Mouse (Mus musculus) left cerebral cortex, postnatal 25 days (tissue): ENCODE measurements around the gene Zfp385b. TPM values are rescaled to one million over a fixed set of nuclear protein-coding genes. Genes with fewer than 3 reads are reported as not detected.

Source experiments
- DNase-seq, 2 experiments: peaks; one replicate each; pipeline ENCODE4 v3.0.0; 2022; ENCODE audit warnings: low spot score in 2 of 2, mixed read lengths in 1 of 2
- intact Hi-C: fragments of 180-260 bp; cut with DNase I; formaldehyde crosslinking; loops from one replicate; pipeline ENCODE4 v1.15.1; 2025
- total RNA-seq, 2 experiments: library from RNA; stranded (reverse); gene quantifications; 2 replicates each; pipeline ENCODE4 v1.2.3; 2021

The Zfp385b gene
- total RNA-seq, 2 experiments from 2014 or later: 46.6 to 56.4 TPM

DNA sequence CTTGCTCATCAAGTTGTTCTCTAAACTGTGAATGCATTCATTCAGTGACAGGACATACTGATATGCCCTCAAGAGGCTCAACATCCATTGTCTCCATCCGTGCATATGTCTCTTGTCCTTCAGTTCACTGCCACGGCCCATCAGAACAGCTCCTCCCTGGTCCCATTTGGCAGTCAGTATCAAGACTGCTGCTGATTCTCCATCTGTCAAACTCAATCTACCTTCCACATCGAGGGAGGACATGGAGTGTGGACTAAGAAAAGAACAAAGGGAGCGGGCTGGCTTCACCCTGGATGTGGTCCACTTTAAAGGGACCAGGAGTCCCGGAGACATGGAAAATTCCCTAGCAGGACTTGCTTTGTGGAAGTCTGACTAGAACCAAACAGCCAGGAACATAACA is 22.2 kb downstream of the Zfp385b start:
- no peak for DNase-seq
- intact Hi-C loops: loop anchor here (2.0 kb wide), 1 partner anchor 226 kb away; no protein-coding TSS in a partner anchor

DNA sequence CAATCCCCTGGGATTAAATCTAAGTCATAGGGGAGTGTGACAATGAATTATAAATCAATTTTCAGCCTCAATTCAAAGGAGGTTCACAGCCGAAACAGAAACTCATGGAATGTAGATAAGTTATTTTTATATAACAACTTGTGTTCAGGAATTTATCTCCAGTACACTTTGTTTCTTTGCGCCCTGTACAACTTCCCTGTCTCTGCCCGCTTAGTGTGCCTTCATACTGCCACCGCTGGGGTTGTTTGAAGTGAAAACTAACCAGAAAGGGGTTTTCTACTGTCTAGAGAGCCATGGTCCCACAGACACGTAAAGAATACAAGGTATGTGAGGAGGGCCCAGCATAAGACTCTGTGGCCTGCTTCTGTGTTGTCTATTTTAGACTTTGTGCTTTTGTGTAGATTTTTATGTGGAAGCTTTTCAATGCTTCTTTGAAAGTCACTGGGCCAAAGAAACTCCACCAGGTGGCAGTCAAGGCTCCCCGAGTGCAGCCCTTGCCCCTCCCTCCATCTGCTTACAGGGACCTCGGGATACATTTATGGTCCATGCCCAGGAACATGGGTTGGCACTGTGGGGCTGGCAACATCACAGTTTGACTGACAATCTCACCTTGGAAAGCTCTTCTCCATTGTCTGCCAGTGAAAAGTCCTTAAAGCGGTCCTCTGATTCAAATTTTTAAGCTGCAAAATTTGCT is 23.4 kb downstream of the Zfp385b start:
- peak; percentile 43 to 62 for DNase-seq
- intact Hi-C loops: loop anchor here (2.0 kb wide), 1 partner anchor 227 kb away; no protein-coding TSS in a partner anchor

DNA sequence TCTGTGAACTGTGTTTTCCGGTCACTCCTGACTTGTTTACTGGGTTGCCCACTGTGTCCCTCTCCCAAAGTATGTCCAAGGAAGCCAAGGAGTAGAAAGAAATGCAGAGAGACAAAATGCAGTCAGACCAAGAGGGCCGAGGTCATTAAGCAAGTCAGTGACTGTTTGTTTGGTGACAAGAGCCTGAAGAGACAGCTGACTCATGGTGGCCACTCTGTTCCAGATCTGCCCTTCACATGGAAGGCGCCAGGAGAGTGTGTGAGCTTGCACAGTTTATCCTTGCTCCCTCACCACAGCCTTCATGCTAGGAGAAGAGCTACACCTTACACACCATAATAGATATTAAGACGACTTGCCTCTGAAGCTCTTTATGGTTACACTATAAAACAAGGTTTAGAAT is 28.6 kb downstream of the Zfp385b start:
- DNase-seq: no peak
- intact Hi-C loops: no loop called here

DNA sequence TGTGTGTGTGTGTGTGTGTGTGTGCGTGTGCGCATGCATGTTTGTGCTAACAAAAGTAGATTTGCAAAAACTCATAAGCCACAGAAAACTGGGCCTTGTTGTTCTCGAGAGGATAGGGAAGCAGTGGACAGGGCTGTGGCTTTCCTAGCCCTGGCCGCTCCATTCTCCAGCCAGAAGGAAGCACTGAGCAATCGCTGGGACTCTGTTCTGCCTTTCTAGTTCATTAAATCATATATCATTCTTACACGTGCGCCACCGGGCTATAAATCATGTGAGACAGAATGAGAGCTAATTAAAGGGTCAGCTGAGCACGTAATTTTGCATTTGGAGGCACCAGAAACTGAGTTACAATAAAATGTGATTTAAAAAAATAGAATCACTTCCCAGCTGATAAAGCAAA is 29.1 kb downstream of the Zfp385b start:
- no peak for DNase-seq
- intact Hi-C loops: no loop called here

DNA sequence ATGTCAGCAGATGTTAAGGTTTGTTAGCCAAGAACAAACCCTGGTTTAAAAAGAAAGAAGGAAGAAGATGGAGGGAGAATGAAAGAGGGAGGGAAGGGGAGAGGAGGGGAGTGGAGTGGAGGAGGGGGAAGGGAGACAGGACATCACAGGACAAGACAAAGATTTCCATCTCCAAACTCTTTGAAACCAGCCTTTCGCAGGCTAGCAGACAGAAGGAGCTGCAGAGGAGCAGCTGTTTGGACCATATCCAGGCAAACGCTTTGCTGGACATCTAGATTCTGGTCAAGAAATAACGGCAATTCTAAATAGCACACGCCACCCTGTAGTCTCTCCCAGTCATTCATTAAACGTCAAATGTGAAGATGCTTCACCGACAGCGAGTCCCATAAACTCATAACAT is 38.0 kb downstream of the Zfp385b start:
- no peak for DNase-seq
- intact Hi-C loops: no loop called here

DNA sequence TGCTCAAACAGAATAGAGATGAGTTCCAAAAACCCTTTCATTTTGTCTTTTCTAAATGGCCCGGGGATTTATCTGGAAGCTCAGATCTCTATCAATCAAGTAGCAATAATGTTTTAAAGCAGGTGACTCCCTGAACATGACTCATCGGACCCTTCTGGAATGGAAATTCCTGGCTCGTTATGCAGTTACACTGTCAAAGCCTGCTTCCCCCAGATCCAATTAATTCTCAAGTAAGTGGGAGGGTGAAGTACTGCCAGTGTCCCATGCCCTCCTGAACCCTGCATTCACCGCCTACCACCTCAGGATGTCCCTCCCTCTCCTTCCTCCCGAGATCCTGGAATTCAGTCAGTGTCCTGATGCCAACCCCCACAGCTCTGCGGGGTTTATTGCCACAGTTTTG is 41.7 kb downstream of the Zfp385b start:
- intact Hi-C loops: no loop called here
- DNase-seq: no peak

DNA sequence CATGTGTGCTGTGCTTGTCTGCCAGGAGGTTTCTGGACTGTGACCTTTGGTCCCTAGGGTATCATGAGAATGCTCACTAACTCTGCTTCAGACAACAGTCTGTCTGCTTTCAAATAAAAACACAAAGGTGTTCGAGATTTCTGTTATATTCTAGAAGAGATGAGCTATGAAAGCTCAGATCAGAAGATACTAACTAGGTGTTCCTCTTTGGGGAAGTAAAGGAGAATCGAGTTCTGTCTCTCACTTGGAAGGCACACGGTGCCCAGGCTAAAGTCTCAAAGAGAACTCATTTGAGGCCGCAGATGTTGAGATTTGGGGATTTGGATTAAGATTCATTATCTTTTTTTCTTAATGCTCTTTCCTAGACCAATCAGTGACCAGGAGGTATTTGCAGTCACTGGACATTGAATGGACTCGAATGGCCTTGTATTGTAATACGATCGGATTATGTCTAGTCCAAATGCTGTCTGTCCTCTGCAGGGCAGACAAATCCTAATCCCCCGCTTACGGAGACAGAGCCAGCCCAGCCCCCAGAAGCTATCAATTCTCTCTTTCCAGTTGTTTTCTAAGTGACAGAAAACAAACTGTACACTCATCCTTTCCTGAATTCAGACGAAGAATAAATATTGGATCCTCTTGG is 42.3 kb downstream of the Zfp385b start:
- intact Hi-C loops: no loop called here
- no peak for DNase-seq

DNA sequence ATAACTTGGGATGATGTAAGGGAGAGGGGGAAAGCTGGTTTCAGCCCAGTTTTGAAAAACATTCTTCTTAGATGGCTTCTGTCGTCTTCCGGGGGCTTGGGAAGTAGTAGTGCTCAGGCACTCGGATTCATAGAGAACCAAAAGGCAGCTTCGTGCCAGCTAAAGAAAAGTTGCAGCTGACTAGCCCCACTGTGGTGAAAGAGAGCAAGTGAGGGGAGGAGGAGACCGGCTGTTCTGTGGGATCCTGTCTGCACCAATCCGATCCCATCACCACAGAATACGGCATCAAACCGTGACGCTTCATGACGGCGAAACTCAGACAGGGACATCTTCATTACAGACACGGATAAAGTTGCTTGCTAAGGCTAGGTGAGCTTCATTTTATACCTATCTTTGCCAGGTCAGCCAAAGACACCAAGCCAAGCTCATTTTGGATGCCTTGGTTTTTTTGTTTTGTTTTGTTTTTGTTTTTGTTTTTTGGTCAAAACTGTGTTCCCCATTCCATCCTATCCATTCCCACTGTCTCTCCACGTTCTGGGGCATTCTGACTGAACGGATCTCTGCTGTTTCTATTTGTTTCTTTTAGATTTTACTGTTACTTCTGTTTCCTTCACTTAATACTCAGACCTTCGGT is 44.1 kb downstream of the Zfp385b start:
- peak in 1 of 2 experiments; percentile 51 for DNase-seq
- intact Hi-C loops: no loop called here

DNA sequence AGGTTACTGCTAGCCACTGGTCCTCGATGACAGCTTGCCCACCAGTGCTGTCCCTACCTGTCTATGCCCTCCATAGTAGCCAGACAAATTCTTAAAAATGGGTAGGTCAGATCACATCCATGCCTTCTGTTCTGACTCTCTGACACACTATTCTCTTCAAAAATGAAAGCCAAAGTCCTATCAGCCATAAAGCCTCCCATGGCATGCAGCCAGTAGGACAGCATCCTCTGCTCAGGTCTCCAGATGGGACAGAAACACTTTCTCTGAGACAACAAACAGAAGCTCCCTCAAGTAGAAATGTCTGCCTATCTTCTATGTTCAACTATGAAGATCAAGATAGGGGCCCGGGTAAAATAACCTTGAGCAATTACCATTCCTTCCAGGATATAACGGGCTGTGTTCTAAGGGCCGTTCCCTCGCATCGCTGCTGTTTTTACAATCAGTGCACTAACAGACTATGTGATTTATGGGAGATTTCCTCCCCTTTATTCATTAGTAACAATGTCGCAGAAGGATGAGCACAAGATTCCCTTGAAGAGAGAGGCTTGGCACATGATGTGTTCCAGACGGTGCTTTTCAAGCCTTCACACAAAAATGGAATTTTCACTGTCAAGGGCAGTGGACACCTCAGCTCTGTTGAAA is 49.3 kb downstream of the Zfp385b start:
- intact Hi-C loops: no loop called here

DNA sequence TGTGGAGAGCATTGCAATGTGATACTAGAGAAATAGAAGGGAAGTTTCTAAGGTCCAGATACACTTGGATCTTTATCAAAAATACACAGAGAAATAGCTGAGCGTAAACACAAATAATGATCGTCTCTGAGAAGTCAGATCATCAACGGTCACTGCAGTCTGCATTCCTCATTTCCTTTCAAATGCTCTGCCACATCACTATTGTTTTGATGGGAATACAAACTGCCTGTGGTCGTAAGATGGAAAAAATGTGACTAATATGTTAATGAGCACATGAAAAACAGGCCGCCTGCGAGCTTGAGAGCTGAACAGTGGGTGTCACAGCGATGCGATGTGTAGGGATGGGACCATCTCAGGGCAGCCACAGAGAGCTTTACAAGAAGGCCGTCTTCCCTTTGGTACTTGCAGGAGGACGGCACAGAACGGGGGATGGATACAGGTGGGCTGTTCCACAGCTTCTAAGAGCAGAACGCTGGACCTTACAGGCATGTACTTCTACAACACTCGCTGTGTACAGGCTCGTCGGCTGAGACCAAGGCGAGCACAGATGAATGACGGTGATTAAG is 51.0 kb downstream of the Zfp385b start:
- intact Hi-C loops: loop anchor here (5.0 kb wide), 1 partner anchor 49 kb away; the partner anchor contains the start of gene Zfp385b
- DNase-seq: peak; percentile 39 to 79

More for the DNA sequence above, 49.3 kb downstream of the Zfp385b start:
- DNase-seq: no peak

DNA sequence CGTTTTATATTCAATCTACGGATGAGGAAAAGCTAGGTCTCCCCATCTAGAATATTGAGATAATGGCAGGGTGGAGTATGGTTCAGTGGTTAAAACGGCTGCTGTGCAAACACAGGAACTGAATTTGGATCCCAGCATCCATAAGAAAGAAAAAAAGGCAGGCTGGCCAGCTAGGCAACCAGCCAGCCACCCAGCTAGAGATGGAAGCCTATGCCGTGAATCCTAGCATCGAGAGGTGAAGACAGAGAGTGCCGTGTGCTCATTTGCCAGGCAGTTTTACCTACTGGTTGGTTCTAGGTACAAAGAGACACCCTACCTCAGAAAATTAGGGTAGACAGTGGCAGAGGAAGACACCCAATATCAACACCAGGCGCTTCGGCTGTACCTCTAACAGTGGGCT is 57.5 kb downstream of the Zfp385b start:
- intact Hi-C loops: no loop called here
- DNase-seq: no peak

DNA sequence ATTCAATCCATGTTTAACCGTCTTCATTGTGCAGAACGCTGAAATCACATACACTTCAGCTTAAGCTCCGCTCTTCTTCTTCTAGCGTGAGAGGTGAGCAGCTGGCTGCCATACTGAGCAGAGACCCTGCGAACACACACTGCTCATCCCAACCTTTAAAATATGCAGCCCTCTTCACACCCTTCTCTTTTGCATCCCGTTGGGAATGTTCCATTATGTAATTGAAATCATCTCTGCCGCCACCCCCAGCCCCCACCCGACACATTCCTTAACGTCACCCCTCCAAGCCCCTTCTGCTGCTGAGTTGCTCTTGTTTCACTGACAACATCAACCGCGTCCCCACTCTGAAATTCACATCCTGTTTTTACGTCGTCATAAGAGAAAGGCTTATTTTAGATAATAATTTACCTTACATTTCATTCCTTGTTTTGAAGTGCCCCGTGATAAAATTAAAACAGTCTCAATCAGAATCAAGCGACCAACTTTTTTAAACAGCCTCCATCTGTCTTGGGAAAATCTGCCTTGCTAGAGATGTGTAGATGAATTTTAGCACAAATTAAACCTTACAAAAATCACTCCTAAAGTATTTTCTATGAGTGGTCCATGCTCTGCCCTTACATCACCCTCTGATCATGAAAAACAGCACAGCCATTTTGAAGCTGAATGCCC is 60.9 kb downstream of the Zfp385b start:
- peak in 1 of 2 experiments; percentile 76 for DNase-seq
- intact Hi-C loops: loop anchor here (5.0 kb wide), 1 partner anchor 84 kb away; no protein-coding TSS in a partner anchor

DNA sequence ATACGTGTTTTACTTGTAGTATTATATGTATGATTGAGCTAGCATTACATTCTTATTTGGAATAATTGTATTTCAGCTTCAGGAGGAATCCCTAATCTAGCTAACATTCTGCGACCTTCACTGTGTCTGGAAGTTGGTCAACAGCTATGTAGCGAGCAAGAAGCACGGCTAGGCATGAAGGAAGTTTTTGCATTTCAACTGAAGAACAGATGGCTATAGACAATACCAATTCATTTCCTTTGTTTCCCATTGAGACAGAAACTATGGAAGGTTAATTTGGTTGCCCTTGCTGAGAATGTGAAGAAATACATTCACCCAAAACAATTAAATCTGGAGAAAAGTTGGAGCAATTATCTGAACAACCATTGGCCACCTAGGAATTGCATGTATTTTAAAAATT is 66.9 kb downstream of the Zfp385b start:
- intact Hi-C loops: no loop called here
- DNase-seq: no peak

DNA sequence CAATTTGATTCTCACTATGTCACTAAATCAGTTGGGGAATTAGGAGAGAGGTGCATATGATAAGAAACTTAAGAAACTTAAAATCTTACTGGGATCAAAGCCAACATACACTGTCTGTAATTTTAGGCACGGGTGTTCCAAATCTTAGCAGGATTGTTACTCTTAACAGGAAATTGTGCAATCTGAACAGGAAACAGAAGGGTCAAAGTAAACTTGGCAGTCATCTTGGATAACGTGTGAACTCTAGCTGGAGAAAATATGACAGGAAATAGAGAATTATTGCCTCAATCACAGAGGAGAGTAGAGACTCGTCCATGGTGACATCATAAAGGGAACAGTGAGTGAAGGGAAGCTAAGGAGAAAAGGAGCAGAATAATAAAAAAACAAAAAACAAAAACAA is 69.8 kb downstream of the Zfp385b start:
- no peak for DNase-seq
- intact Hi-C loops: no loop called here

DNA sequence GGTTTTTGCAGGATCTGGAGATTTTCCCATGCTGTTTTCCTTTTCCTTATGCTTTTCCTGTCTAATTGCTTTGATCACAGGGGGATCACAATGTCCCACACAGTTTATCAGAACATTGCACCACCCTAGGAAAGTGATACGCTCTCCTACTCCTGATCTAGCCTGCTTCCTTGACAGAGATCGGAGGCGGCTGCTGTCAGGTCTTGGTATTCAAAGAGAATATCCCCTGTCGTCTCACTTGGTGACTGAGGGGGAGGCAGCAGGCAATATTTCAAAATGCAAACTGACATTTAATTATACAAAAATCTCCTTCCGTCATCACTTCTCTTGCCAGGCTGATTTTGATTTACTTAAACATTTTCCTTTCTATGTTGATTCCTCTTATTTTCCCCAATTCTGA is 73.0 kb downstream of the Zfp385b start:
- intact Hi-C loops: no loop called here
- DNase-seq: peak in 1 of 2 experiments; percentile 52

DNA sequence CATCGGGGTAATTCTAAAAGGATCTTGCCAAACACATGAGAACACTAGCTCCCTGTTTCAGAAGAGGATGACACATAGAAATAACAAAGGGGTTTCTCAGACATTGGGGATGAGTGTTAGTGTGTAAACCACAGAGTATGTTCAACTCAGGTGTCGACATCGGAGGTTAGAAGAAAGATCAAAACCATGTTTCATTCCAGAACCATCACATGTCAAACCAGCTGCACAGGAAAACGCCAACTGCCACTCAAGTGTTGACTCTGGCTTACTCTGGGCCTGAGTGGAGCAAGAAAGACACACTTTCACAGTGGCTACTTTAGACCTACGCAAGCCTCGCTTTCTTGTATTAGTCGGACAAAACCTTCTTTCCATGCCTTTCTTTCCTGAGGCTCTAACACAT is 74.2 kb downstream of the Zfp385b start:
- intact Hi-C loops: no loop called here
- DNase-seq: no peak

DNA sequence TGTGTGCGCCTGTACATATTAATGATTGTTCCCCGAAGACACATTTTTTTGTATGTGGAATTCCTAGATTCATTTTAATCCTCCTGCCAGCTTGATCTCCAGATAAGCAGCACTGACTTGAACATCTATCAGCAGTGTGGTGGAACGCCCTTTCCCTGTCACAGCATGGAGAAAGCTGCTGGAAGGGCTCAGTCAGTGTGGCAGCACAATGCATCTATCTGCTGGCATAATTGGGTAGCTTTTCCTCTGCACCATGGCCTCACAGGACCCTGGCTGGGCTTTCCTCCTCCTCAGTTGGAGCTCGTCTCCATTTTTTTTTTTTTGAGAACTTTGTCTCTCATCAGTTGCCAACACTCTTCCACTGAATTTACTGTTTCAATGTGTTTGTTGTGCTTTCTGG is 77.1 kb downstream of the Zfp385b start:
- no peak for DNase-seq
- intact Hi-C loops: no loop called here

DNA sequence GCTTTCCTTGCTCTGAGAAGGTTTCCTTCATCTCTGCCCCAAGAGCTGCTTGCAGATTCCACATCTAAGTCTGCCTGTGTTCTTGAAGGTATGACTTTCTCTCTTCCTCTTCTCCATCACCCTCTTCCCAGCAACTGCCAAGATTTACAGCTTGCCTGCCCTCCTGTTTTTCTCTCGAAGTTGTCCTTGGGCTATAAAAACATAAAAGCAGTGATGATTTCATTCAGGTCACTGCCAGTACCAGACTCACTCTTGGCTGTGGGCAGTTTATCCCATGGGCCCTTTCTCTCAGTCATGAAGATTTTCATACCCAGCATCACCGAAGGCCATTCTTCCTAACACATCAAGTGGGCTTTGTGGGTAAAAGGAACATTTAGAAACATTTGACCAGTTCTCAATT is 89.2 kb downstream of the Zfp385b start:
- intact Hi-C loops: no loop called here
- no peak for DNase-seq

DNA sequence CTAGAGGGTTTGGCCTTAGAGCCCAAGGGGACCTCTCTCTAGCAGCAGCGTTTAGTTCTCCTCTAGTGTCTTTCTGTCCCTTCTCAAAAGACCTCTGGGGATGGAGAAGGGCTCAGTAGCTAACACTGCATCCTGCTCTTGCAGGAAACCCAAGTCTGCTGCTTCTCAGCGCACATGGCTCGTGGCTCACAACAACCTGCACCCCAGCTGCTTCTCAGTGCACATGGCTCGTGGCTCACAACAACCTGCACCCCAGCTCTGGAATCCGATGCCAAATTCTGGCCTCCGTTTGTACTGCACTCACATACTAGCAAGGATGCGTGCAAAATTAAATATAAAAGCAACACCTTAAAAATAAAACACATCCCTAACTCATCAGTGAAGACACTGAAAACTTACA is 92.6 kb downstream of the Zfp385b start:
- no peak for DNase-seq
- intact Hi-C loops: no loop called here

DNA sequence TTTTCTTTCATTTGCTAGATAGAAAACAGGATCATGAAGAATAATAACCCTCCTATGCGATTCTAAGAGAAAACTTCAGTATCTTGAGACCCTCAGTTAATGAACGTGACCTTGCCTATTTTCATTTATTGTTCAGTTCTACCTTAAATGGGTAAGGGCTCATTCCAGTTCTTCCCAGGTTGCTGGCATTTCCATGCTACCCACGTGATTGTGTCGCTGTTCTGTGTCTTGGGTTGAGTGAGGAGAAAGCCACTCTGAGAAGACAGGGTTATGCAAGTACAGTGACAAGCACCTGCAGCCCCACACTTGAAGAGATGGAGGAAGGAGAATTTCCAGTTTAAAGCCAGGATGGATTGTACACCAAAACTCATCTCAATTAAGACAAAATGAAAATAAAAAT is 98.6 kb downstream of the Zfp385b start:
- DNase-seq: no peak
- intact Hi-C loops: no loop called here
